Mouse (Mus musculus) kidney, embryonic 14.5 days (tissue): ENCODE data around the gene B4galnt3. TPM values are rescaled to one million over a fixed set of nuclear protein-coding genes. Genes with fewer than 3 reads are reported as not detected.

Experiments
- ATAC-seq: fragments of 200-750 bp; cut with Nextera tagmentation; 2 replicates; pipeline ENCODE4 v1.8.0; 2017; ENCODE audit warnings: moderate number of reproducible peaks, mild to moderate bottlenecking, moderate TSS enrichment, moderate library complexity; ENCODE audit not compliant: low FRiP score, low TSS enrichment
- H3K27ac ChIP-seq: fragments of 300-500 bp; sonication (generic); 2 replicates; pipeline ENCODE4 v1.5.1; 2014; ENCODE audit warnings: low read depth, mild to moderate bottlenecking, low read length, moderate library complexity, mixed read lengths
- H3K27me3 ChIP-seq: fragments of 300-500 bp; sonication (generic); 2 replicates; pipeline ENCODE4 v1.6.1; 2014; ENCODE audit warnings: mild to moderate bottlenecking, low read length; ENCODE audit not compliant: control insufficient read depth, insufficient read depth
- H3K36me3 ChIP-seq: fragments of 300-500 bp; sonication (generic); 2 replicates; pipeline ENCODE4 v1.6.1; 2014; ENCODE audit warnings: low read length, mixed read lengths; ENCODE audit not compliant: control insufficient read depth, insufficient read depth
- H3K4me1 ChIP-seq: fragments of 300-500 bp; sonication (generic); 2 replicates; pipeline ENCODE4 v1.6.1; 2014; ENCODE audit warnings: low read length, mixed read lengths; ENCODE audit not compliant: control insufficient read depth, insufficient read depth
- H3K4me2 ChIP-seq: fragments of 300-500 bp; sonication (generic); replicated peaks from 2 replicates; pipeline ENCODE4 v1.6.1; 2014; ENCODE audit warnings: low read depth, mild to moderate bottlenecking, low read length
- H3K4me3 ChIP-seq: fragments of 300-500 bp; sonication (generic); 2 replicates; pipeline ENCODE4 v1.5.1; 2014; ENCODE audit warnings: mild to moderate bottlenecking, low read length
- H3K9ac ChIP-seq: fragments of 300-500 bp; sonication (generic); 2 replicates; pipeline ENCODE4 v1.6.1; 2014; ENCODE audit warnings: low read depth, mild to moderate bottlenecking, low read length, moderate library complexity
- H3K9me3 ChIP-seq: fragments of 300-500 bp; sonication (generic); 2 replicates; pipeline ENCODE4 v1.6.1; 2016; ENCODE audit warnings: low read length; ENCODE audit not compliant: control insufficient read depth
- WGBS: fragments of 180-500 bp; shearing (Covaris S2); extraction: QIAGEN DNeasy Blood & Tissue Kit; methylation state at CpG from one replicate; pipeline ENCODE4 v1.1.7; 2014; 5-methylcytosine and 5-hydroxymethylcytosine counted together
- polyA plus RNA-seq: library from polyadenylated mRNA; unstranded; fragments of >200 nt; fragmentation: Nextera tagmentation; extraction: Ambion mirVana; gene quantifications from 2 replicates; pipeline ENCODE4 v1.2.1, GENCODE M21; 2014

B4galnt3 gene
- 0.45 and 1.1 TPM in 2 replicates for polyA plus RNA-seq

- H3K27me3 ChIP-seq, result peaks cover 7% of the 10 kb centered on the region
- H3K27ac ChIP-seq, result peak within 1 kb of the TSS; percentile 55
- peak within 1 kb of the TSS; percentile 70 for H3K4me3 ChIP-seq
- under 1% methylated on average over 67 of the region's 79 CpGs for WGBS
- H3K9ac ChIP-seq, result peak within 1 kb of the TSS; percentile 72
- no peaks in the 10 kb centered on the region for H3K9me3 ChIP-seq
- no peaks in the 10 kb centered on the region for H3K4me1 ChIP-seq
- no peaks in the 10 kb centered on the region for H3K36me3 ChIP-seq
- peak; percentile 85 for ATAC-seq
- H3K4me2 ChIP-seq, result peak within 1 kb of the TSS; percentile 98
These were observed at the start of gene B4galnt3, which contains the start of gene D330020A13Rik for GRCm38 (mm10) chr6:120294056-120294784. B4galnt3 (minus strand) TSS chr6:120294559. D330020A13Rik (plus strand) TSS chr6:120294364.

DNA sequence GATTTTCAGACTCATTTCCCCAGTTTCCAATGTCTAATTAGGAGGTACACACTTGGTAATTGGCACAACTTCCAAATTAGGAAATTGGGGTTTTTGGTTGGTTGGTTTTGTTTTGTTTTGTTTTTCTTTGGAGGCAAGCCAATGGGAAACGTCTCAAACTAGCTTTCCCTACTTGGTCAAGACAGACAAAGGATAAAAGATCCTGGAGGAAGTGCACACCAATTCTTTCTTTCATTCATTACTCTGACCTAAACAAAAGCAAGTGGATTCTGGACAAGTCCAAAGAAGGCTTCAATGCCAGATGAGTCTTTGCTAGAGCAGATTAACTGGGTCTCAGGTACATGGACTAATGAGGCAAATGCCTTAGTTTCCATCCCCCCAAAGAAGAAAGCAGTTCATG, 49.6 kb upstream of the B4galnt3 start:
- peaks cover 67% of the 10 kb centered on the region for H3K36me3 ChIP-seq

GRCm38 (mm10) chr6:120332351-120332750, 38.0 kb upstream of the B4galnt3 start:
- H3K4me3 ChIP-seq, result no peak overlapping the region
- H3K36me3 ChIP-seq, result peaks cover 76% of the 10 kb centered on the region
- WGBS, result 81% methylated on average over 2 of the region's 2 CpGs
- no peaks in the 10 kb centered on the region for H3K27me3 ChIP-seq
- H3K9ac ChIP-seq, result no peak overlapping the region
- no peak overlapping the region for H3K27ac ChIP-seq
- no peak overlapping the region for H3K4me2 ChIP-seq
- H3K4me1 ChIP-seq, result no peaks in the 10 kb centered on the region
- H3K9me3 ChIP-seq, result no peaks in the 10 kb centered on the region
- ATAC-seq, result no peak

More for the DNA sequence above, 49.6 kb upstream of the B4galnt3 start:
- Histone ChIP-seq H3K9me3 (no peaks in the 10 kb centered on the region), H3K4me2 (no peak overlapping the region), H3K27me3 (no peaks in the 10 kb centered on the region), H3K27ac (no peak overlapping the region), H3K4me1 (no peaks in the 10 kb centered on the region), H3K9ac (no peak overlapping the region), H3K4me3 (no peak overlapping the region)
- WGBS, result 52% methylated on average over 1 of the region's 1 CpGs
- ATAC-seq, result no peak

GRCm38 (mm10) chr6:120324295-120324927, 30.1 kb upstream of the B4galnt3 start:
- 34% methylated on average over 6 of the region's 6 CpGs for WGBS
- no peak overlapping the region for H3K4me3 ChIP-seq
- H3K4me2 ChIP-seq, result no peak overlapping the region
- H3K27ac ChIP-seq, result no peak overlapping the region
- H3K9ac ChIP-seq, result no peak overlapping the region
- ATAC-seq, result no peak
- peaks cover 21% of the 10 kb centered on the region; the same call in 1 of the 2 replicates for H3K36me3 ChIP-seq
- H3K4me1 ChIP-seq, result no peaks in the 10 kb centered on the region
- H3K27me3 ChIP-seq, result no peaks in the 10 kb centered on the region
- no peaks in the 10 kb centered on the region for H3K9me3 ChIP-seq

DNA sequence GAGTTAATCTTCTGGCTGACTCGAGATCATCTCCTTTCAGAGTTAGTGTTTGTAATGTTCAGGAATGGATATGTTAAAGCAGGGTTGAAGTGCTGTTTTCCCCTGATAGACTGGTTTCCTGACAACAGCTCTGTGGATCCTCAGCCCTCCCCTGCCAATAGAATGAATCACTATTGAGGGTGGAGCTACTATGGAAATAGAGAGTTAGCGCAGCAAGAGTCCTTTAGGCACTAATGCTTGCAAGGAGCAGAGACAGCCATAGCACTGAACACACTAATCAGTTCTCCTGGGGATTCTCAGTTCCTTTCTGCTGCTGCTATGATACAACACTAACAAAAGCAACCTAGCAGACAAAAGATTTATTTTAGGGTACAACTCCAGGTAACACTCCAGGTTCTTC, 26.0 kb upstream of the B4galnt3 start:
- Histone ChIP-seq H3K27ac (no peak overlapping the region), H3K9ac (no peak overlapping the region), H3K27me3 (no peaks in the 10 kb centered on the region), H3K9me3 (no peaks in the 10 kb centered on the region), H3K4me2 (no peak overlapping the region), H3K36me3 (peaks cover 10% of the 10 kb centered on the region; the same call in 1 of the 2 replicates), H3K4me3 (no peak overlapping the region), H3K4me1 (no peaks in the 10 kb centered on the region)
- ATAC-seq, result no peak
- 71% methylated on average over 2 of the region's 2 CpGs for WGBS

DNA sequence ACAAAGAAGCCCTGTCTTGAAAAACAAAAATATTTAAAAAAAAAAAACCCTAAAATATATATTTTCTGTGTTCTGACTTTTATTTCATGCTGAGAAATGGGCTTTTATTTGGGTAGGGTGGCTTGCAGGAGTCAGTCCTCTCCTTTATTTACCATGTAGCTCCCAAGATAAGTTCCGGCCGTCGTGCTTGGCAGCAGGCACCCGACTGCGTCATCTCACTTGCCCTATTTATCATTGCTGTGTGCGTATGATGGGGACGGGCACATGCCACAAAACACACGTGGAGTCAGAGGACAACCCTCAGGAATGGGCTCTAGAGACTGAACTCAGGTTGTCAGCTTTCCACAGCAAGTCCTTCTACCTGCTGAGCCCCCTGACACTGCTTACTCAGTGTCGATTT, 24.8 kb upstream of the B4galnt3 start:
- Histone ChIP-seq H3K36me3 (no peaks in the 10 kb centered on the region), H3K27me3 (no peaks in the 10 kb centered on the region), H3K4me2 (no peak overlapping the region), H3K9ac (no peak overlapping the region), H3K27ac (no peak overlapping the region), H3K9me3 (no peaks in the 10 kb centered on the region), H3K4me3 (no peak overlapping the region), H3K4me1 (no peaks in the 10 kb centered on the region)
- WGBS, result 88% methylated on average over 9 of the region's 9 CpGs
- no peak for ATAC-seq

DNA sequence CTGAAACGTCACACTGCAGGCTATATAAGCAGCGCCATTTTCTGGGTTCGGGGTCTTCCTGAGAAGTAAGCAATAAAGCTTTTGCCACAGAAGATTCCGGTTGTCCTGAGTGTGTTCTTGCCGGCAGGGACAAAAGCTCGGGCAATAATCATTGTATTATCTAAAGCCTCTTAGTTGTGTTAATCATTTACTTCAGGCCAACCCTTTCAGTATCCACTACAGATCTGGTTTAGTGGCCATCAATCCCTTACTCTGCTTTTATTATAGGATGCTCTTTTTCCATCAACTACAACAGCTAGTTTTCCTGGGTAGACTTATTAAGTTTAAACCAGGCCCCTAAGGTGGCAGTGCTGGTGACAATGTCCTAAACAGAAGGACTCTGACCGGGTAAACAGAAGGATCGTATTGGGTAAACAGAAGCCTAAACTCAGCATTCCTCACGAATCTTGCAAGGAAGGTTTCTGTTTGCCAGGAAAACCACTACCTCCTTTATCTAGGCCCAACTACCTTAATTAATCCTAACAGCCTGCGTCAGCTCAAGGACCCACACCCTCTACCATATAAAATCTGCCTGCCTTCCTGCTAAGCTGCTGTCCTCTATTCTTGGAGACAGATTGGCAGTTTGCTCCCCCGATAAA, 24.1 kb upstream of the B4galnt3 start:
- 79% methylated on average over 11 of the region's 11 CpGs for WGBS
- Histone ChIP-seq H3K27me3 (no peaks in the 10 kb centered on the region), H3K36me3 (no peaks in the 10 kb centered on the region), H3K27ac (no peak overlapping the region), H3K9ac (no peak overlapping the region), H3K4me1 (no peaks in the 10 kb centered on the region), H3K4me2 (no peak overlapping the region), H3K9me3 (no peaks in the 10 kb centered on the region), H3K4me3 (no peak overlapping the region)
- ATAC-seq, result no peak

DNA sequence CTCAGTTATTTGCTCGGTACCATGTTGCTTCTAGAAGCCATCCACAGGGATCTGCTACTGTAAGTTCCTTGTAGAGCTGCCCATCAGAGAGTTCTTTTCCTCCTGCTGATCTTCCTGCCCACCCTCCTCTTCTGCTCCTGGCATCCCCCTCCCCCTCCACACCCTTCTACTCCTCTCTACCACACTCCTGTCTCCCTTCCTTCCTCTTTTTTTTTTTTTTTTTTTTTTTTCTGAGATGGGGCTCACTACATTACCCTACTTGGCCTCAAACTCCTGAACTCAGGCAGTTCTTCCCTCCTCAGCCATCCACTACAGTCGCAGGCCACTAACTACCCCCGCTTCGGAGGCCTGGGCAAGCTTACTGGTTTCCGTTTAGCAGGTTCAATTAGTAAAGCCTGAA, 18.1 kb upstream of the B4galnt3 start:
- Histone ChIP-seq H3K4me1 (no peaks in the 10 kb centered on the region), H3K9me3 (no peaks in the 10 kb centered on the region), H3K27ac (no peak overlapping the region), H3K4me3 (no peak overlapping the region), H3K36me3 (no peaks in the 10 kb centered on the region), H3K4me2 (no peak overlapping the region), H3K27me3 (no peaks in the 10 kb centered on the region), H3K9ac (no peak overlapping the region)
- no peak for ATAC-seq
- 68% methylated on average over 5 of the region's 5 CpGs for WGBS

GRCm38 (mm10) chr6:120309787-120310186, 15.4 kb upstream of the B4galnt3 start:
- Histone ChIP-seq H3K4me3 (no peak overlapping the region), H3K27me3 (no peaks in the 10 kb centered on the region), H3K36me3 (no peaks in the 10 kb centered on the region), H3K27ac (no peak overlapping the region), H3K9me3 (no peaks in the 10 kb centered on the region), H3K4me2 (no peak overlapping the region), H3K4me1 (no peaks in the 10 kb centered on the region), H3K9ac (no peak overlapping the region)
- WGBS, result 33% methylated on average over 3 of the region's 3 CpGs
- no peak for ATAC-seq
